9 mouse cellular contexts compared by ENCODE assay signal in genomic region chr10:52690334-52690991, GRCm38 (mm10). TPM values are rescaled to one million over a fixed set of nuclear protein-coding genes. Genes with fewer than 3 reads are reported as not detected.
DNase-seq lines count a peak whose midpoint lies in the region; ATAC-seq and TF ChIP-seq lines count a peak whose summit lies in the region.
"Had no signal": no experiment of that assay in that cellular context is flagged by ENCODE, and none has a peak within 500 bp of the region (broad histone marks: within the 10 kb centered on the region; RNA-seq: fewer than 3 reads in every experiment).

Slc35f1 (plus strand) TSS chr10:52690533.

- H3K4me1 ChIP-seq in thymus, adult 2 months (replicated peaks; ENCODE audit: control insufficient read depth, insufficient read depth, low read length) = no peaks in the 10 kb centered on the region
- peaks cover 6% of the 10 kb centered on the region for H3K4me1 ChIP-seq in embryonic facial prominence, embryonic 12.5 days
- peaks cover 4% of the 10 kb centered on the region for H3K4me1 ChIP-seq in heart, embryonic 12.5 days (replicated peaks)
- H3K4me1 ChIP-seq in kidney, embryonic 15.5 days = peaks cover 11% of the 10 kb centered on the region
- peaks cover 13% of the 10 kb centered on the region for H3K4me1 ChIP-seq in limb, embryonic 15.5 days
- H3K4me1 ChIP-seq in neural tube, embryonic 12.5 days = no peaks in the 10 kb centered on the region

- H3K9me3 ChIP-seq in embryonic facial prominence, embryonic 12.5 days = no peaks in the 10 kb centered on the region
- H3K9me3 ChIP-seq in heart, embryonic 12.5 days (replicated peaks) = peaks cover 3% of the 10 kb centered on the region; the same call in 1 of the 2 replicates
- H3K9me3 ChIP-seq in kidney, embryonic 15.5 days (replicated peaks) = no peaks in the 10 kb centered on the region
- H3K9me3 ChIP-seq in limb, embryonic 15.5 days = no peaks in the 10 kb centered on the region
- H3K9me3 ChIP-seq in neural tube, embryonic 12.5 days = 0 out of 2 replicates have a peak, but pooled peaks cover 7% of the 10 kb centered on the region

- 1% methylated on average over 54 of the region's 54 CpGs for WGBS in thymus, adult 2 months
- under 1% methylated on average over 50 of the region's 54 CpGs for WGBS in embryonic facial prominence, embryonic 12.5 days
- under 1% methylated on average over 51 of the region's 54 CpGs for WGBS in heart, embryonic 12.5 days
- under 1% methylated on average over 47 of the region's 54 CpGs for WGBS in kidney, embryonic 15.5 days
- under 1% methylated on average over 50 of the region's 54 CpGs for WGBS in limb, embryonic 15.5 days
- under 1% methylated on average over 54 of the region's 54 CpGs for WGBS in neural tube, embryonic 12.5 days

- TF ChIP-seq POLR2A in thymus, adult 2 months (IDR thresholded peaks at IDR 0.05; ENCODE audit: control insufficient read depth, extremely low read depth, insufficient read depth, low read length, poor library complexity) = no peak

- H3K27ac ChIP-seq in thymus, adult 2 months (ENCODE audit: control insufficient read depth, insufficient read depth, low read length) = no peak within 1 kb of the TSS
- H3K27ac ChIP-seq in embryonic facial prominence, embryonic 12.5 days = 0 out of 2 replicates have a peak within 1 kb of the TSS, but pooled peaks have one; percentile 46
- no peak within 1 kb of the TSS for H3K27ac ChIP-seq in heart, embryonic 12.5 days (ENCODE audit: poor library complexity, severe bottlenecking)
- H3K27ac ChIP-seq in kidney, embryonic 15.5 days = peak within 1 kb of the TSS; percentile 75
- H3K27ac ChIP-seq in limb, embryonic 15.5 days = peak within 1 kb of the TSS; percentile 85
- H3K27ac ChIP-seq in neural tube, embryonic 12.5 days = peak within 1 kb of the TSS; percentile 59

- ATAC-seq in embryonic facial prominence, embryonic 12.5 days (ENCODE audit: insufficient number of reproducible peaks, insufficient read depth, low FRiP score, low TSS enrichment) = peak; percentile 87
- ATAC-seq in heart, embryonic 12.5 days (ENCODE audit: insufficient number of reproducible peaks, low FRiP score) = peak; percentile 78
- ATAC-seq in kidney, embryonic 15.5 days (replicated peaks; ENCODE audit: low FRiP score) = peak; percentile 93
- peak; percentile 83 for ATAC-seq in limb, embryonic 15.5 days (ENCODE audit: insufficient number of reproducible peaks, low FRiP score, low TSS enrichment, low read depth)
- ATAC-seq in neural tube, embryonic 12.5 days (ENCODE audit: low FRiP score, low read depth) = peak; percentile 91

- TF ChIP-seq CTCF in thymus, adult 2 months (IDR thresholded peaks at IDR 0.05; ENCODE audit: borderline replicate concordance, control insufficient read depth, extremely low read depth, insufficient read depth, low read length, poor library complexity) = no peak

- no peak within 1 kb of the TSS; the same call in 1 of the 2 replicates for H3K4me3 ChIP-seq in thymus, adult 2 months (ENCODE audit: control insufficient read depth, insufficient read depth, low read length)
- peak within 1 kb of the TSS; percentile 69 for H3K4me3 ChIP-seq in embryonic facial prominence, embryonic 12.5 days
- peak within 1 kb of the TSS; percentile 68 for H3K4me3 ChIP-seq in heart, embryonic 12.5 days
- peak within 1 kb of the TSS; percentile 61 for H3K4me3 ChIP-seq in kidney, embryonic 15.5 days (replicated peaks)
- peak within 1 kb of the TSS; percentile 71 for H3K4me3 ChIP-seq in limb, embryonic 15.5 days
- H3K4me3 ChIP-seq in neural tube, embryonic 12.5 days = peak within 1 kb of the TSS; percentile 79

- H3K36me3 ChIP-seq in thymus, adult 2 months (ENCODE audit: control insufficient read depth, insufficient read depth, low read length) = no peaks in the 10 kb centered on the region
- no peaks in the 10 kb centered on the region for H3K36me3 ChIP-seq in embryonic facial prominence, embryonic 12.5 days
- no peaks in the 10 kb centered on the region for H3K36me3 ChIP-seq in heart, embryonic 12.5 days
- no peaks in the 10 kb centered on the region for H3K36me3 ChIP-seq in kidney, embryonic 15.5 days
- H3K36me3 ChIP-seq in limb, embryonic 15.5 days = no peaks in the 10 kb centered on the region
- H3K36me3 ChIP-seq in neural tube, embryonic 12.5 days = no peaks in the 10 kb centered on the region

- H3K9ac ChIP-seq in embryonic facial prominence, embryonic 12.5 days = peak within 1 kb of the TSS; percentile 71
- peak within 1 kb of the TSS; percentile 75 for H3K9ac ChIP-seq in heart, embryonic 12.5 days
- peak within 1 kb of the TSS; percentile 46 for H3K9ac ChIP-seq in kidney, embryonic 15.5 days
- peak within 1 kb of the TSS; percentile 64 for H3K9ac ChIP-seq in limb, embryonic 15.5 days
- peak within 1 kb of the TSS; percentile 92 for H3K9ac ChIP-seq in neural tube, embryonic 12.5 days

- DNase-seq in thymus, adult 2 months = peak; percentile 2
- no peak for DNase-seq in thymus, postnatal 25 days
- peak; percentile 60 for DNase-seq in thymus, postnatal 4 days

- H3K4me2 ChIP-seq in embryonic facial prominence, embryonic 12.5 days (replicated peaks) = peak within 1 kb of the TSS; percentile 87
- peak within 1 kb of the TSS; percentile 92 for H3K4me2 ChIP-seq in heart, embryonic 12.5 days
- peak within 1 kb of the TSS; percentile 90 for H3K4me2 ChIP-seq in kidney, embryonic 15.5 days
- H3K4me2 ChIP-seq in limb, embryonic 15.5 days = peak within 1 kb of the TSS; percentile 88
- peak within 1 kb of the TSS; percentile 71 for H3K4me2 ChIP-seq in neural tube, embryonic 12.5 days (replicated peaks)

- H3K27me3 ChIP-seq in thymus, adult 2 months (ENCODE audit: control insufficient read depth, insufficient read depth, low read length) = peaks cover 3% of the 10 kb centered on the region; the same call in 1 of the 2 replicates
- H3K27me3 ChIP-seq in embryonic facial prominence, embryonic 12.5 days = no peaks in the 10 kb centered on the region
- peaks cover 7% of the 10 kb centered on the region; the same call in 1 of the 2 replicates for H3K27me3 ChIP-seq in heart, embryonic 12.5 days (replicated peaks)
- peaks cover 15% of the 10 kb centered on the region for H3K27me3 ChIP-seq in kidney, embryonic 15.5 days
- H3K27me3 ChIP-seq in limb, embryonic 15.5 days = peaks cover 6% of the 10 kb centered on the region; the same call in 1 of the 2 replicates
- H3K27me3 ChIP-seq in neural tube, embryonic 12.5 days (replicated peaks) = no peaks in the 10 kb centered on the region
- H3K27me3 ChIP-seq: CH12.LX had no signal

RNA-seq across cellular contexts. Expression of gene Slc35f1, which starts in this region (rescaled TPM):
- polyA plus RNA-seq in thymus, adult 2 months (2012; rRNA removed) = 0.14 and 0.22 TPM in 2 replicates
- 4.4 and 4.6 TPM in 2 replicates for polyA plus RNA-seq in embryonic facial prominence, embryonic 12.5 days (2016; fragmentation: Nextera tagmentation; extraction: Ambion mirVana)
- polyA plus RNA-seq in heart, embryonic 12.5 days (2016; fragmentation: Nextera tagmentation; extraction: Ambion mirVana) = 1.6 and 1.9 TPM in 2 replicates
- polyA plus RNA-seq in kidney, embryonic 15.5 days (2015; fragmentation: Nextera tagmentation; extraction: Ambion mirVana) = 3.2 and 4.1 TPM in 2 replicates
- 5.0 and 5.4 TPM in 2 replicates for polyA plus RNA-seq in limb, embryonic 15.5 days (2015; fragmentation: Nextera tagmentation; extraction: Ambion mirVana)
- 20.2 and 23.1 TPM in 2 replicates for polyA plus RNA-seq in neural tube, embryonic 12.5 days (2016; fragmentation: Nextera tagmentation; extraction: Ambion mirVana)

Comparison
In these comparisons a context has a peak if more than half of its experiments do, and no peak if none do; other contexts are left out.
1. Peak in DNase-seq in thymus, adult 2 months; RNA of the gene not detected or under 1 TPM.
2. H3K27ac ChIP-seq: peak in embryonic facial prominence, embryonic 12.5 days (single experiment), kidney, embryonic 15.5 days (single experiment), limb, embryonic 15.5 days (single experiment) and neural tube, embryonic 12.5 days (single experiment); none in thymus, adult 2 months (single experiment) and heart, embryonic 12.5 days (single experiment).
3. Peak in every context shown above with its lines, with median percentiles within 50 percentile points of each other: ATAC-seq, H3K4me2 ChIP-seq and H3K9ac ChIP-seq.